Mouse (Mus musculus): ENCODE data around the gene Gpsm1. TPM values are rescaled to one million over a fixed set of nuclear protein-coding genes. Genes with fewer than 3 reads are reported as not detected.
"Not testable (repeated sequence)": the region's sequence is repeated elsewhere in the genome, so short reads cannot be mapped to it uniquely, and the experiment has no call there.

The Gpsm1 gene
- polyA plus RNA-seq, 1 experiment from 2014 or later, result 31.7 TPM

DNA sequence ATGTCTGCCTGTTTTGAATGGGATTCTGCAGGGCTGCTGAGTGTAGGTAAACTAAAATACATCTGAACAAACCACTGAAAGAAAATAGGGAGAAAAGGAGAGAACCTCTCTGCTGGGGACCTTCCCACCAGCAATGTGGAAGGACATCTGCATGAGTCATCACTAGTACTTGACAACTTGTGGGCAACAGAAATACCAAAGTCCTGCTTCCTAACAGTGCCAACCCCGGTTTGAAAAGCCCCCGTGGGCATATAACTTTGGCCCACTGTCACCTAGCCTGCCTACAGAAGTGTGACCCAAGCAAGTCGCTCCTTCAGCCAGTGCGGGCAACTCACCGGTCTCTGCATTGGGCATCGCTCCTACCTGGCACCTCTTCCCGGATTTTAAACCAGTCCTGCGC, 57.1 kb downstream of the Gpsm1 start:
- no peak overlapping the region for H3K27ac ChIP-seq (replicated peaks; ENCODE audit: low read depth, low read length)
- no peak for DNase-seq (ENCODE audit: low spot score)
- no peak for ATAC-seq (replicated peaks; ENCODE audit: insufficient number of reproducible peaks, low FRiP score, low TSS enrichment, low read depth)
- H3K9ac ChIP-seq (replicated peaks; ENCODE audit: low read length), result no peak overlapping the region
- no peaks in the 10 kb centered on the region for H3K27me3 ChIP-seq (ENCODE audit: control insufficient read depth, insufficient read depth, low read length)
- no peak overlapping the region for H3K4me3 ChIP-seq (ENCODE audit: low read depth, low read length)
- H3K9me3 ChIP-seq (replicated peaks; ENCODE audit: control insufficient read depth, low read length), result no peaks in the 10 kb centered on the region
- 93% methylated on average over 8 of the region's 8 CpGs for WGBS
- peaks cover 10% of the 10 kb centered on the region for H3K36me3 ChIP-seq (replicated peaks; ENCODE audit: control insufficient read depth, insufficient read depth, low read depth, low read length)
- H3K4me1 ChIP-seq (ENCODE audit: control insufficient read depth, insufficient read depth, low read length), result no peaks in the 10 kb centered on the region
- no peak overlapping the region for H3K4me2 ChIP-seq (ENCODE audit: low read depth, low read length)

DNA sequence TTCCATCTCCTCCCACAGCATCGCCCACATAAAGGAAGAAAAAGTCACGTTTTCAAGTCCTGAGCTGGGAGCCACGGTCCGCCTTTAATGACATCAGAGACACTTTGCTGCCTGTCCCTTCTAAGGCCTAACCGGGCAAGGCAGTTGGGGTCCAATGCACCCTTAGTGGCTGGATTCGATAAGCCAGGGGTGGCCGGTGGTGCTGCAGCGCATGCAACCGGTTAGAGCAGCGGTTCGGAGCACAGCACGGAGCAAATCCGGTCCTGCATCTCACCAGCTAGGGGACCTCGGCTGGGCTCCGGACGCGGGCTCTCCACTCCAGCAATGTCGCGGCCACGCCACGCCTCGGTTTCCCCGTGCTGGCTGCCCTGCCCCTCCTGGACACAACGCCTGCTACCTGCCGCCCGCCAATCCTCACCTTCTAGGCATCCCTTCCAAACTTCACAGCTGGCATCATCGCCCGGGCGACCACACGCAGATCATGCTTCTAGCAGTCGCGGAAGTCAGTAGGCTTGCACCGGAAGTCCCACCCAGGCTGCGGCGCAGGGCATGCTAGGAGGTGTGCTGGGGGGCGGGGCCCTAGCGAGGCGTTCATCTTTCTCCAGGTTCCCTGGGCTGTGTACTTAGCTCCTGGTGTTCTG, 64.9 kb downstream of the Gpsm1 start, which contains the start of gene Snapc4:
Snapc4 (minus strand) TSS at position 523 of the 641 bp plus-strand sequence.
- peak within 1 kb of the TSS; percentile 79 for H3K4me3 ChIP-seq (ENCODE audit: low read depth, low read length)
- no peaks in the 10 kb centered on the region for H3K9me3 ChIP-seq (replicated peaks; ENCODE audit: control insufficient read depth, low read length)
- H3K9ac ChIP-seq (replicated peaks; ENCODE audit: low read length), result peak within 1 kb of the TSS; percentile 77
- H3K27me3 ChIP-seq (ENCODE audit: control insufficient read depth, insufficient read depth, low read length), result no peaks in the 10 kb centered on the region
- under 1% methylated on average over 38 of the region's 38 CpGs for WGBS
- ATAC-seq (replicated peaks; ENCODE audit: insufficient number of reproducible peaks, low FRiP score, low TSS enrichment, low read depth) (peak; percentile 94), DNase-seq (ENCODE audit: low spot score) (peak; percentile 93)
- no peaks in the 10 kb centered on the region for H3K4me1 ChIP-seq (ENCODE audit: control insufficient read depth, insufficient read depth, low read length)
- 0 out of 2 replicates have a peak within 1 kb of the TSS, but pooled peaks have one; percentile 29 for H3K27ac ChIP-seq (replicated peaks; ENCODE audit: low read depth, low read length)
- H3K36me3 ChIP-seq (replicated peaks; ENCODE audit: control insufficient read depth, insufficient read depth, low read depth, low read length), result peaks cover 8% of the 10 kb centered on the region
- H3K4me2 ChIP-seq (ENCODE audit: low read depth, low read length), result peak within 1 kb of the TSS; percentile 81

GRCm38 (mm10) chr2:26380871-26381270, 65.6 kb downstream of the Gpsm1 start:
- not testable (repeated sequence) for H3K27me3 ChIP-seq (ENCODE audit: control insufficient read depth, insufficient read depth, low read length); H3K27ac ChIP-seq (replicated peaks; ENCODE audit: low read depth, low read length); H3K9me3 ChIP-seq (replicated peaks; ENCODE audit: control insufficient read depth, low read length); H3K4me1 ChIP-seq (ENCODE audit: control insufficient read depth, insufficient read depth, low read length); H3K36me3 ChIP-seq (replicated peaks; ENCODE audit: control insufficient read depth, insufficient read depth, low read depth, low read length); ATAC-seq (replicated peaks; ENCODE audit: insufficient number of reproducible peaks, low FRiP score, low TSS enrichment, low read depth); DNase-seq (ENCODE audit: low spot score)
- Histone ChIP-seq H3K9ac (replicated peaks; ENCODE audit: low read length) (peak overlapping the region; percentile 77), H3K4me2 (ENCODE audit: low read depth, low read length) (peak overlapping the region; percentile 81), H3K4me3 (ENCODE audit: low read depth, low read length) (peak overlapping the region; percentile 79)
- WGBS, result 34% methylated on average over 6 of the region's 6 CpGs

GRCm38 (mm10) chr2:26387713-26388112, 72.4 kb downstream of the Gpsm1 start:
- Histone ChIP-seq H3K4me2 (ENCODE audit: low read depth, low read length) (peak overlapping the region; percentile 7; the same call in 1 of the 2 replicates), H3K4me1 (ENCODE audit: control insufficient read depth, insufficient read depth, low read length) (no peaks in the 10 kb centered on the region; the same call in 1 of the 2 replicates), H3K36me3 (replicated peaks; ENCODE audit: control insufficient read depth, insufficient read depth, low read depth, low read length) (peaks cover 8% of the 10 kb centered on the region), H3K9ac (replicated peaks; ENCODE audit: low read length) (no peak overlapping the region), H3K9me3 (replicated peaks; ENCODE audit: control insufficient read depth, low read length) (no peaks in the 10 kb centered on the region), H3K4me3 (ENCODE audit: low read depth, low read length) (peak overlapping the region; percentile 12), H3K27ac (replicated peaks; ENCODE audit: low read depth, low read length) (no peak overlapping the region), H3K27me3 (ENCODE audit: control insufficient read depth, insufficient read depth, low read length) (no peaks in the 10 kb centered on the region)
- no peak for DNase-seq (ENCODE audit: low spot score)
- no peak for ATAC-seq (replicated peaks; ENCODE audit: insufficient number of reproducible peaks, low FRiP score, low TSS enrichment, low read depth)
- WGBS, result 89% methylated on average over 3 of the region's 3 CpGs

DNA sequence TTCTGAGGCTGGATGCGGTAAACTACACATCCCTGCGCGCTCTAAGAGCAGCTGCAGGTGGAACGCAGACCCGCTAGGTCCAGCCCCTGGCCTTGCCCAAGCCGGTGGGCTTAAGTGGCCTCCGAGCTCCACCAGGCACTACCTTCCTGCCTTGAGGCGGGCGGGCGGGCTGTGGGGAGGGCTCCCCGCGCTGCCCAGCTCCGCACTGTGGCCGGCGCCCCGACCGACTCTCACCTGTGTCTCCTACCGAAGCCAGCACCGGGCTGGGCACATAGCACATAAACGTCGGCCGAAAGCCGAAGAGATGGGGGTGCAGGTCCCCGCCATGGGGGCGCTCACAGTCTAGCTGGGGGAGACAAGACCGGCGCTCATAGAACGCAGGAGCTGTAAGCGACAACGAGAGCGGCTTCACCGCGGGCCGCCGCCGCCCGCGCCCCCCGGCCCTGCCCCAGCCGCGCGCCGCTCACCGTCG, 73.4 kb downstream of the Gpsm1 start:
- Histone ChIP-seq H3K4me1 (ENCODE audit: control insufficient read depth, insufficient read depth, low read length) (no peaks in the 10 kb centered on the region; the same call in 1 of the 2 replicates), H3K36me3 (replicated peaks; ENCODE audit: control insufficient read depth, insufficient read depth, low read depth, low read length) (peaks cover 10% of the 10 kb centered on the region), H3K4me3 (ENCODE audit: low read depth, low read length) (peak overlapping the region; percentile 94), H3K9ac (replicated peaks; ENCODE audit: low read length) (peak overlapping the region; percentile 93), H3K4me2 (ENCODE audit: low read depth, low read length) (peak overlapping the region; percentile 78), H3K27me3 (ENCODE audit: control insufficient read depth, insufficient read depth, low read length) (no peaks in the 10 kb centered on the region), H3K27ac (replicated peaks; ENCODE audit: low read depth, low read length) (peak overlapping the region; percentile 16; the same call in 1 of the 2 replicates), H3K9me3 (replicated peaks; ENCODE audit: control insufficient read depth, low read length) (no peaks in the 10 kb centered on the region)
- no peak for DNase-seq (ENCODE audit: low spot score)
- ATAC-seq (replicated peaks; ENCODE audit: insufficient number of reproducible peaks, low FRiP score, low TSS enrichment, low read depth), result peak; percentile 78
- WGBS, result under 1% methylated on average over 30 of the region's 45 CpGs

GRCm38 (mm10) chr2:26389154-26389690, 73.9 kb downstream of the Gpsm1 start, which contains the start of the genes Entr1 and Pmpca:
TSS of gene Entr1 (minus strand) at chr2:26389316.
TSS of gene Pmpca (plus strand) at chr2:26389339.
- H3K4me1 ChIP-seq (ENCODE audit: control insufficient read depth, insufficient read depth, low read length), result no peaks in the 10 kb centered on the region; the same call in 1 of the 2 replicates
- peak within 1 kb of the TSS; percentile 16; the same call in 1 of the 2 replicates for H3K27ac ChIP-seq (replicated peaks; ENCODE audit: low read depth, low read length)
- peak; percentile 91 for DNase-seq (ENCODE audit: low spot score)
- peak; percentile 78 for ATAC-seq (replicated peaks; ENCODE audit: insufficient number of reproducible peaks, low FRiP score, low TSS enrichment, low read depth)
- no peaks in the 10 kb centered on the region for H3K27me3 ChIP-seq (ENCODE audit: control insufficient read depth, insufficient read depth, low read length)
- peak within 1 kb of the TSS; percentile 78 for H3K4me2 ChIP-seq (ENCODE audit: low read depth, low read length)
- 0% methylated on average over 53 of the region's 60 CpGs for WGBS
- H3K36me3 ChIP-seq (replicated peaks; ENCODE audit: control insufficient read depth, insufficient read depth, low read depth, low read length), result peaks cover 9% of the 10 kb centered on the region
- peak within 1 kb of the TSS; percentile 93 for H3K9ac ChIP-seq (replicated peaks; ENCODE audit: low read length)
- peak within 1 kb of the TSS; percentile 94 for H3K4me3 ChIP-seq (ENCODE audit: low read depth, low read length)
- no peaks in the 10 kb centered on the region for H3K9me3 ChIP-seq (replicated peaks; ENCODE audit: control insufficient read depth, low read length)

DNA sequence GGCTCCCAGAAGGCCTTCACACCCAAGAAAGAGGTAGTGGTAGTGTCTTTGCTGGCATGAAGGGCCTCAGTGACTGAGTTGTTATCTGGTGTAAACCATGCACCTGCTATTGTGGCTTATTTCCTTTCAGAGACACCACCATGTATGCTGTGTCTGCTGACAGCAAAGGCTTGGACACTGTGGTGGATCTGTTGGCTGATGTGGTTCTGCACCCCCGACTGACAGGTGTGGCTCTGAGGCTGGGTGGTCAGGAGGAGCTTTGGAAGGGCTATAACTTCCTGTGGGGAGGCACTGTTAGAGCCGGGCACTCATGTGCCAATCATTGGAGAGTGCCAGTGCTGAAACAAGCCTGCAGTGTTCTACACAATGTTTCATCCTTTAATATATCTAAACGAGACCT, 75.6 kb downstream of the Gpsm1 start:
- 89% methylated on average over 3 of the region's 3 CpGs for WGBS
- H3K36me3 ChIP-seq (replicated peaks; ENCODE audit: control insufficient read depth, insufficient read depth, low read depth, low read length), result peaks cover 23% of the 10 kb centered on the region

GRCm38 (mm10) chr2:26391617-26392016, 76.3 kb downstream of the Gpsm1 start:
- Histone ChIP-seq H3K4me1 (ENCODE audit: control insufficient read depth, insufficient read depth, low read length) (no peaks in the 10 kb centered on the region; the same call in 1 of the 2 replicates), H3K36me3 (replicated peaks; ENCODE audit: control insufficient read depth, insufficient read depth, low read depth, low read length) (peaks cover 27% of the 10 kb centered on the region), H3K4me2 (ENCODE audit: low read depth, low read length) (no peak overlapping the region), H3K27me3 (ENCODE audit: control insufficient read depth, insufficient read depth, low read length) (no peaks in the 10 kb centered on the region), H3K9me3 (replicated peaks; ENCODE audit: control insufficient read depth, low read length) (no peaks in the 10 kb centered on the region), H3K27ac (replicated peaks; ENCODE audit: low read depth, low read length) (no peak overlapping the region), H3K9ac (replicated peaks; ENCODE audit: low read length) (no peak overlapping the region), H3K4me3 (ENCODE audit: low read depth, low read length) (no peak overlapping the region)
- DNase-seq (ENCODE audit: low spot score), result no peak
- 92% methylated on average over 6 of the region's 6 CpGs for WGBS
- ATAC-seq (replicated peaks; ENCODE audit: insufficient number of reproducible peaks, low FRiP score, low TSS enrichment, low read depth), result no peak

More for the DNA sequence above, 75.6 kb downstream of the Gpsm1 start:
- DNase-seq (ENCODE audit: low spot score) (no peak), ATAC-seq (replicated peaks; ENCODE audit: insufficient number of reproducible peaks, low FRiP score, low TSS enrichment, low read depth) (no peak)
- H3K4me3 ChIP-seq (ENCODE audit: low read depth, low read length), result no peak overlapping the region
- H3K27me3 ChIP-seq (ENCODE audit: control insufficient read depth, insufficient read depth, low read length), result no peaks in the 10 kb centered on the region
- no peaks in the 10 kb centered on the region for H3K9me3 ChIP-seq (replicated peaks; ENCODE audit: control insufficient read depth, low read length)
- no peaks in the 10 kb centered on the region; the same call in 1 of the 2 replicates for H3K4me1 ChIP-seq (ENCODE audit: control insufficient read depth, insufficient read depth, low read length)
- H3K9ac ChIP-seq (replicated peaks; ENCODE audit: low read length), result no peak overlapping the region
- no peak overlapping the region for H3K27ac ChIP-seq (replicated peaks; ENCODE audit: low read depth, low read length)
- no peak overlapping the region for H3K4me2 ChIP-seq (ENCODE audit: low read depth, low read length)
